Comparison of ENCODE assay signal across 20 mouse cellular contexts in genomic region chr5:136482434-136482833, GRCm38 (mm10).
DNase-seq lines count a peak whose midpoint lies in the region; ATAC-seq lines count a peak whose summit lies in the region.
"Had no signal": no experiment of that assay in that cellular context is flagged by ENCODE, and none has a peak within 500 bp of the region (broad histone marks: within the 10 kb centered on the region; RNA-seq: fewer than 3 reads in every experiment).

No protein-coding gene starts in this region.

- WGBS in liver, embryonic 11.5 days, result 45% methylated on average over 1 of the region's 1 CpGs
- WGBS in liver, embryonic 12.5 days (ENCODE audit: insufficient replicate concordance), result 42% methylated on average over 1 of the region's 1 CpGs

- no peaks in the 10 kb centered on the region; the same call in 1 of the 2 replicates for H3K36me3 ChIP-seq in liver, embryonic 11.5 days (ENCODE audit: control insufficient read depth, insufficient read depth, low read length)
- peaks cover 25% of the 10 kb centered on the region for H3K36me3 ChIP-seq in liver, embryonic 12.5 days
- peaks cover 2% of the 10 kb centered on the region; the same call in 1 of the 2 replicates for H3K36me3 ChIP-seq in splenic B cell, adult 2 months (ENCODE audit: control insufficient read depth, insufficient read depth, low read length, poor library complexity, severe bottlenecking)
- H3K36me3 ChIP-seq: G1E had no signal

- no peaks in the 10 kb centered on the region for H3K9me3 ChIP-seq in liver, embryonic 11.5 days (ENCODE audit: control insufficient read depth, low read length)
- no peaks in the 10 kb centered on the region for H3K9me3 ChIP-seq in liver, embryonic 12.5 days (replicated peaks)
- H3K9me3 ChIP-seq: embryonic facial prominence, embryonic 13.5 days; forebrain, embryonic 10.5 days; G1E; hindbrain, embryonic 12.5 days; liver, embryonic 13.5 days; megakaryocyte, embryonic 14.5 days had no signal

- H3K4me2 ChIP-seq in liver, embryonic 11.5 days, result no peak overlapping the region
- no peak overlapping the region for H3K4me2 ChIP-seq in liver, embryonic 12.5 days
- H3K4me2 ChIP-seq: embryonic facial prominence, embryonic 13.5 days; hindbrain, embryonic 12.5 days; liver, embryonic 13.5 days had no signal

- 0 out of 2 replicates have a peak, but pooled peaks have one; percentile 18 for ATAC-seq in liver, embryonic 11.5 days (replicated peaks; ENCODE audit: low FRiP score)
- peak; percentile 21; the same call in 1 of the 2 replicates for ATAC-seq in liver, embryonic 12.5 days

- no peak overlapping the region for H3K4me3 ChIP-seq in liver, embryonic 11.5 days (ENCODE audit: low read depth, low read length)
- H3K4me3 ChIP-seq in liver, embryonic 12.5 days, result no peak overlapping the region
- H3K4me3 ChIP-seq: embryonic facial prominence, embryonic 13.5 days; forebrain, embryonic 10.5 days; hindbrain, embryonic 12.5 days; liver, embryonic 13.5 days; megakaryocyte, embryonic 14.5 days had no signal

- DNase-seq in liver, embryonic 11.5 days (ENCODE audit: low spot score), result no peak
- DNase-seq in liver, result no peak
- peak; percentile 82 for DNase-seq in cerebellum, adult 9-10 months
- DNase-seq in splenic B cell, adult 2 months (ENCODE audit: low read depth, low spot score), result peak; percentile 19
- no peak for DNase-seq in right cerebral cortex, postnatal 25 days
- no peak for DNase-seq in spleen, adult 18-20 months
- no peak for DNase-seq in natural killer cell, adult 2 months (ENCODE audit: low spot score in 2 of 2)
- DNase-seq: adrenal gland, adult 2 months; gastrocnemius, postnatal 25 days; kidney, postnatal 4 days; left cerebral cortex, postnatal 4 days; liver, embryonic 13.5 days; thymus, postnatal 36 days had no signal

- H3K9ac ChIP-seq in liver, embryonic 11.5 days (ENCODE audit: low read depth, low read length), result no peak overlapping the region
- no peak overlapping the region for H3K9ac ChIP-seq in liver, embryonic 12.5 days
- H3K9ac ChIP-seq: embryonic facial prominence, embryonic 13.5 days; hindbrain, embryonic 12.5 days; liver, embryonic 13.5 days had no signal

- no peaks in the 10 kb centered on the region for H3K27me3 ChIP-seq in liver, embryonic 11.5 days (replicated peaks; ENCODE audit: control insufficient read depth, insufficient read depth, low read length)
- H3K27me3 ChIP-seq in liver, embryonic 12.5 days (replicated peaks), result no peaks in the 10 kb centered on the region
- no peaks in the 10 kb centered on the region for H3K27me3 ChIP-seq in splenic B cell, adult 2 months (ENCODE audit: control insufficient read depth, insufficient read depth, low read length, poor library complexity, severe bottlenecking)
- H3K27me3 ChIP-seq: hindbrain, embryonic 12.5 days; liver, embryonic 13.5 days; megakaryocyte, embryonic 14.5 days had no signal

- no peak overlapping the region for H3K27ac ChIP-seq in liver, embryonic 11.5 days (ENCODE audit: low read depth, low read length)
- H3K27ac ChIP-seq in liver, embryonic 12.5 days, result no peak overlapping the region
- H3K27ac ChIP-seq: embryonic facial prominence, embryonic 13.5 days; forebrain, embryonic 10.5 days; hindbrain, embryonic 12.5 days; liver, embryonic 13.5 days; stomach, postnatal 0 days had no signal

- peaks cover 4% of the 10 kb centered on the region; the same call in 1 of the 2 replicates for H3K4me1 ChIP-seq in liver, embryonic 11.5 days (replicated peaks; ENCODE audit: control insufficient read depth, insufficient read depth, low read length)
- H3K4me1 ChIP-seq in liver, embryonic 12.5 days, result peaks cover 20% of the 10 kb centered on the region
- H3K4me1 ChIP-seq: forebrain, embryonic 10.5 days; hindbrain, embryonic 12.5 days had no signal

Comparison
In these comparisons a context has a peak if more than half of its experiments do, and no peak if none do; other contexts are left out.
1. DNase-seq: peak in cerebellum, adult 9-10 months (single experiment) and splenic B cell, adult 2 months (single experiment); none in liver, embryonic 11.5 days (single experiment), liver (single experiment), right cerebral cortex, postnatal 25 days (single experiment), spleen, adult 18-20 months (0 of 2) and natural killer cell, adult 2 months (0 of 2).